Mouse (Mus musculus) embryonic facial prominence, embryonic 11.5 days (tissue): ENCODE data around the gene Fga. TPM values are rescaled to one million over a fixed set of nuclear protein-coding genes. Genes with fewer than 3 reads are reported as not detected.

Source experiments
- ATAC-seq: fragments of 200-750 bp; cut with Nextera tagmentation; replicated peaks from 2 replicates; pipeline ENCODE4 v1.8.0; 2017; ENCODE audit warnings: low read depth; ENCODE audit not compliant: insufficient number of reproducible peaks, low FRiP score, low TSS enrichment
- DNase-seq: peaks from one replicate; pipeline ENCODE4 v3.0.0-alpha.2; 2015; ENCODE audit warnings: low spot score
- H3K27ac ChIP-seq: fragments of 300-500 bp; sonication (generic); replicated peaks from 2 replicates; pipeline ENCODE4 v1.5.1; 2014; ENCODE audit warnings: mild to moderate bottlenecking, low read depth, low read length, control low read depth
- H3K27me3 ChIP-seq: fragments of 300-500 bp; sonication (generic); 2 replicates; pipeline ENCODE4 v1.6.1; 2014; ENCODE audit warnings: mild to moderate bottlenecking, low read length, moderate library complexity, mixed read lengths; ENCODE audit not compliant: control insufficient read depth, insufficient read depth
- H3K36me3 ChIP-seq: fragments of 300-500 bp; sonication (generic); replicated peaks from 2 replicates; pipeline ENCODE4 v1.6.1; 2014; ENCODE audit warnings: low read depth, mild to moderate bottlenecking, low read length, moderate library complexity, mixed read lengths; ENCODE audit not compliant: control insufficient read depth, insufficient read depth
- H3K4me1 ChIP-seq: fragments of 300-500 bp; sonication (generic); 2 replicates; pipeline ENCODE4 v1.6.1; 2014; ENCODE audit warnings: low read length, mixed read lengths; ENCODE audit not compliant: control insufficient read depth, insufficient read depth
- H3K4me2 ChIP-seq: fragments of 300-500 bp; sonication (generic); 2 replicates; pipeline ENCODE4 v1.6.1; 2014; ENCODE audit warnings: low read depth, mild to moderate bottlenecking, control low read depth, low read length, moderate library complexity
- H3K4me3 ChIP-seq: fragments of 300-500 bp; sonication (generic); 2 replicates; pipeline ENCODE4 v1.5.1; 2014; ENCODE audit warnings: low read depth, low read length, control low read depth
- H3K9ac ChIP-seq: fragments of 300-500 bp; sonication (generic); replicated peaks from 2 replicates; pipeline ENCODE4 v1.6.1; 2014; ENCODE audit warnings: mild to moderate bottlenecking, control low read depth, low read length
- H3K9me3 ChIP-seq: fragments of 300-500 bp; sonication (generic); replicated peaks from 2 replicates; pipeline ENCODE4 v1.6.1; 2016; ENCODE audit warnings: mild to moderate bottlenecking, low read length, inconsistent platforms, mixed read lengths; ENCODE audit not compliant: control insufficient read depth
- whole genome bisulfite sequencing: fragments of 180-500 bp; shearing (Covaris S2); extraction: QIAGEN DNeasy Blood & Tissue Kit; methylation state at CpG from one replicate; pipeline ENCODE4 v1.1.7; 2014; 5-methylcytosine and 5-hydroxymethylcytosine counted together
- polyA plus RNA-seq: library from polyadenylated mRNA; unstranded; fragments of >200 nt; fragmentation: Nextera tagmentation; extraction: Ambion mirVana; gene quantifications from 2 replicates; pipeline ENCODE4 v1.2.1, GENCODE M21; 2014

Fga gene
- polyA plus RNA-seq, 1 experiment from 2014 or later, result not detected

DNA sequence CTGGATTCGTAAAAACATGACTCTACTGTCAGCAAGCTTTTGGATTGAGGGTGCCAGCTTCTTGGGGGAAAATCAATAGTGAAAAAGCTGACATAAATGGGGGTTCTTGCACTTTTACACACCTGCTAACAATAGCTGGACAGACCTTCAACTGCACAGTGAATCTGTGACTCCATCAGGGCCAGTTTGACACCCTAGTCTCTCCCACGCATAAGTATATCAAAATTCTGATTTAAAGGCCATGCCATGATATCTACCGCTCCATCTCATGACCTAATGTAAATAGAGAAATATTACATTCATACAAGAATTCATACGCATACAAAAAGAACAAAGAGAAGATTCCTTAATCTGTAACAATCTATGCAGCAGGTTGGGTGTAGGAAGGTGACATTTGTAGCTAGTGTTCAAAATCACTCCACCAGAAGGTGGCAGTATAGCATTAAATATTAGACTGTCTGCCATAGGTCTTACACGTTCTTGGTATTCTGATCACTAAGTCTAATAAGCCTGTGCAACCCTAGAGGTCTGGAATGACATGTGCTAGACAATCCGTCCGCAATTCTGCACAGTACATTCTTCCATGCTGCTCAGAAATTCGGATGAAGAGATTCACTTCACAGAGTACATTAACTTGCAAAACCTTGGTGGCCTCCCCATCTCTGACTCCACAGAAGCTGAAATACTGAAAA lies 27.0 kb upstream of the Fga start:
- no peak overlapping the region for H3K4me3 ChIP-seq
- H3K4me1 ChIP-seq, result no peaks in the 10 kb centered on the region
- ATAC-seq, result peak; percentile 84
- H3K4me2 ChIP-seq, result no peak overlapping the region
- DNase-seq, result peak; percentile 90
- no peaks in the 10 kb centered on the region for H3K36me3 ChIP-seq
- no peak overlapping the region for H3K27ac ChIP-seq
- no peaks in the 10 kb centered on the region for H3K27me3 ChIP-seq
- no peaks in the 10 kb centered on the region for H3K9me3 ChIP-seq
- 30% methylated on average over 8 of the region's 8 CpGs for WGBS
- no peak overlapping the region for H3K9ac ChIP-seq

- Histone ChIP-seq H3K9me3 (no peaks in the 10 kb centered on the region), H3K36me3 (no peaks in the 10 kb centered on the region), H3K4me2 (no peak overlapping the region), H3K4me3 (no peak overlapping the region), H3K27me3 (no peaks in the 10 kb centered on the region), H3K4me1 (no peaks in the 10 kb centered on the region), H3K27ac (no peak overlapping the region), H3K9ac (no peak overlapping the region)
- ATAC-seq, result no peak
- WGBS, result 82% methylated on average over 9 of the region's 9 CpGs
- no peak for DNase-seq
Observed at GRCm38 (mm10) chr3:82999995-83000394, 25.9 kb upstream of the Fga start.

GRCm38 (mm10) chr3:83002191-83002590 lies 23.7 kb upstream of the Fga start:
- Histone ChIP-seq H3K27me3 (no peaks in the 10 kb centered on the region), H3K27ac (no peak overlapping the region), H3K4me2 (no peak overlapping the region), H3K4me1 (no peaks in the 10 kb centered on the region), H3K9me3 (no peaks in the 10 kb centered on the region), H3K36me3 (no peaks in the 10 kb centered on the region), H3K4me3 (no peak overlapping the region), H3K9ac (no peak overlapping the region)
- DNase-seq, result peak; percentile 61
- WGBS, result 0% methylated on average over 2 of the region's 2 CpGs
- ATAC-seq, result no peak

- Histone ChIP-seq H3K27ac (no peak overlapping the region), H3K27me3 (no peaks in the 10 kb centered on the region), H3K4me2 (no peak overlapping the region), H3K36me3 (no peaks in the 10 kb centered on the region), H3K4me3 (no peak overlapping the region), H3K9me3 (no peaks in the 10 kb centered on the region), H3K9ac (no peak overlapping the region), H3K4me1 (no peaks in the 10 kb centered on the region)
- DNase-seq (no peak), ATAC-seq (no peak)
- 91% methylated on average over 8 of the region's 8 CpGs for WGBS
Observed at GRCm38 (mm10) chr3:83003068-83003467, 22.8 kb upstream of the Fga start.

DNA sequence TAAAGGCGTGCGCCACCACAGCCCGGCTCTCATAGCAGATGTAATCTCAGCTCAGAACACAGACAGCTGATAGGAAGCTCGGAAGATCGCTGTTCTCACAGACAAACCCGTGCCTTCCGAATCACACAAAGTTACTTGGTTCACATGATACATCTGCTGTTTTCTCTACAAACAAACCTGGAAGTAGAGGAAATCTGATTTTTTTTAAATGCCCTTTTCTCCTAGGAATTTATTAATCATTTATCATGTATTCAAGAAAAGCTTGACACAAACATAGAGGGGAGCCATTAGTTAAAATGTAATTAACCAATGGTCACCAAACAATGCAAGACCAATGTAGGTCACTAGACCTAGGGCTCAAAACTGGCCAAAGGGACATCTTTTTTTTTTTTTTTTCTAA lies 21.1 kb upstream of the Fga start:
- H3K27me3 ChIP-seq, result no peaks in the 10 kb centered on the region
- no peaks in the 10 kb centered on the region for H3K4me1 ChIP-seq
- H3K4me3 ChIP-seq, result no peak overlapping the region
- ATAC-seq, result no peak
- H3K9ac ChIP-seq, result no peak overlapping the region
- no peaks in the 10 kb centered on the region for H3K36me3 ChIP-seq
- no peak overlapping the region for H3K4me2 ChIP-seq
- H3K9me3 ChIP-seq, result no peaks in the 10 kb centered on the region
- DNase-seq, result no peak
- WGBS, result 90% methylated on average over 7 of the region's 7 CpGs
- no peak overlapping the region for H3K27ac ChIP-seq

GRCm38 (mm10) chr3:83007557-83007956 lies 18.3 kb upstream of the Fga start, which contains the start of gene Fgg:
Fgg (plus strand) TSS chr3:83007724.
- no peak within 1 kb of the TSS for H3K4me2 ChIP-seq
- ATAC-seq (no peak), DNase-seq (no peak)
- H3K9ac ChIP-seq, result no peak within 1 kb of the TSS
- no peak within 1 kb of the TSS for H3K4me3 ChIP-seq
- H3K36me3 ChIP-seq, result no peaks in the 10 kb centered on the region
- H3K27ac ChIP-seq, result no peak within 1 kb of the TSS
- H3K4me1 ChIP-seq, result no peaks in the 10 kb centered on the region
- no peaks in the 10 kb centered on the region for H3K9me3 ChIP-seq
- H3K27me3 ChIP-seq, result no peaks in the 10 kb centered on the region
- WGBS, result 44% methylated on average over 7 of the region's 7 CpGs

DNA sequence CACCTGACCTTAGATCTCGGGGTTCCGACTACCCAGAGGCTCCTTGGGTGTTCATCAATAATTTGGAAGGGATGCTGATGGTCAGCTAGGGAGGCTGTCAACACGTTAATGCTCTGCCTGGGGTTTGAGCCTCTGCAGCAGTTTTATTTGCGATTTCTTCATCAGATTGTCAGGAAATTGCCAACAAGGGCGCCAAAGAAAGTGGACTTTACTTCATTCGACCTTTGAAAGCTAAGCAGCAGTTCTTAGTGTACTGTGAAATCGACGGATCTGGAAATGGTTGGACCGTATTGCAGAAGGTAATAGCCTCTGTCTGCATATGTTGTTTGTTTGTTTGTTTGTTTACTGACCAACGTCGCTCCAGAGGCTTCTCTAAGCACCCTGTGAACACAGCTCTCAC lies 15.6 kb upstream of the Fga start:
- Histone ChIP-seq H3K9ac (no peak overlapping the region), H3K27ac (no peak overlapping the region), H3K4me1 (no peaks in the 10 kb centered on the region), H3K4me2 (no peak overlapping the region), H3K9me3 (no peaks in the 10 kb centered on the region), H3K4me3 (no peak overlapping the region), H3K36me3 (no peaks in the 10 kb centered on the region), H3K27me3 (no peaks in the 10 kb centered on the region)
- 79% methylated on average over 11 of the region's 11 CpGs for WGBS
- no peak for DNase-seq
- ATAC-seq, result no peak

- no peaks in the 10 kb centered on the region for H3K9me3 ChIP-seq
- no peak overlapping the region for H3K4me2 ChIP-seq
- H3K36me3 ChIP-seq, result no peaks in the 10 kb centered on the region
- no peaks in the 10 kb centered on the region for H3K27me3 ChIP-seq
- H3K9ac ChIP-seq, result no peak overlapping the region
- no peak for DNase-seq
- no peaks in the 10 kb centered on the region for H3K4me1 ChIP-seq
- no peak for ATAC-seq
- H3K4me3 ChIP-seq, result no peak overlapping the region
- no peak overlapping the region for H3K27ac ChIP-seq
- 96% methylated on average over 4 of the region's 4 CpGs for WGBS
Observed at GRCm38 (mm10) chr3:83011136-83011535, 14.7 kb upstream of the Fga start.
